Mouse (Mus musculus) liver, embryonic 13.5 days (tissue): ENCODE data around the gene Pigc. TPM values are rescaled to one million over a fixed set of nuclear protein-coding genes. Genes with fewer than 3 reads are reported as not detected.

Experiments used
- ATAC-seq: fragments of 200-750 bp; cut with Nextera tagmentation; 2 replicates; pipeline ENCODE4 v1.8.0; 2017; ENCODE audit warnings: low read depth, mild to moderate bottlenecking, moderate number of reproducible peaks, moderate library complexity
- DNase-seq: peaks from one replicate; pipeline ENCODE4 v3.0.0; 2022
- H3K27ac ChIP-seq: fragments of 300-500 bp; sonication (generic); 2 replicates; pipeline ENCODE4 v1.5.1; 2015; ENCODE audit warnings: moderate library complexity, mild to moderate bottlenecking, inconsistent platforms
- H3K27me3 ChIP-seq: fragments of 300-500 bp; sonication (generic); 2 replicates; pipeline ENCODE4 v1.6.1; 2015; ENCODE audit warnings: mild to moderate bottlenecking, inconsistent platforms
- H3K36me3 ChIP-seq: fragments of 300-500 bp; sonication (generic); 2 replicates; pipeline ENCODE4 v1.6.1; 2015; ENCODE audit warnings: mild to moderate bottlenecking, inconsistent platforms
- H3K4me1 ChIP-seq: fragments of 300-500 bp; sonication (generic); replicated peaks from 2 replicates; pipeline ENCODE4 v1.6.1; 2015; ENCODE audit warnings: inconsistent platforms
- H3K4me2 ChIP-seq: fragments of 300-500 bp; sonication (generic); 2 replicates; pipeline ENCODE4 v1.6.1; 2015; ENCODE audit warnings: inconsistent platforms, mild to moderate bottlenecking, moderate library complexity
- H3K4me3 ChIP-seq: fragments of 300-500 bp; sonication (generic); replicated peaks from 2 replicates; pipeline ENCODE4 v1.5.1; 2015; ENCODE audit warnings: mild to moderate bottlenecking, inconsistent platforms
- H3K9ac ChIP-seq: fragments of 300-500 bp; sonication (generic); 2 replicates; pipeline ENCODE4 v1.6.1; 2015; ENCODE audit warnings: mild to moderate bottlenecking, inconsistent platforms
- H3K9me3 ChIP-seq: fragments of 300-500 bp; sonication (generic); replicated peaks from 2 replicates; pipeline ENCODE4 v1.6.1; 2016; ENCODE audit warnings: inconsistent platforms
- WGBS: fragments of 180-500 bp; shearing (Covaris S2); methylation state at CpG from one replicate; pipeline ENCODE4 v1.1.7; 2015; ENCODE audit not compliant: insufficient replicate concordance; 5-methylcytosine and 5-hydroxymethylcytosine counted together
- polyA plus RNA-seq: library from polyadenylated mRNA; unstranded; fragments of >200 nt; fragmentation: Nextera tagmentation; extraction: Ambion mirVana; gene quantifications from 2 replicates; pipeline ENCODE4 v1.2.1, GENCODE M21; 2015

The Pigc gene
- polyA plus RNA-seq, 1 experiment from 2014 or later: 11.9 TPM

DNA sequence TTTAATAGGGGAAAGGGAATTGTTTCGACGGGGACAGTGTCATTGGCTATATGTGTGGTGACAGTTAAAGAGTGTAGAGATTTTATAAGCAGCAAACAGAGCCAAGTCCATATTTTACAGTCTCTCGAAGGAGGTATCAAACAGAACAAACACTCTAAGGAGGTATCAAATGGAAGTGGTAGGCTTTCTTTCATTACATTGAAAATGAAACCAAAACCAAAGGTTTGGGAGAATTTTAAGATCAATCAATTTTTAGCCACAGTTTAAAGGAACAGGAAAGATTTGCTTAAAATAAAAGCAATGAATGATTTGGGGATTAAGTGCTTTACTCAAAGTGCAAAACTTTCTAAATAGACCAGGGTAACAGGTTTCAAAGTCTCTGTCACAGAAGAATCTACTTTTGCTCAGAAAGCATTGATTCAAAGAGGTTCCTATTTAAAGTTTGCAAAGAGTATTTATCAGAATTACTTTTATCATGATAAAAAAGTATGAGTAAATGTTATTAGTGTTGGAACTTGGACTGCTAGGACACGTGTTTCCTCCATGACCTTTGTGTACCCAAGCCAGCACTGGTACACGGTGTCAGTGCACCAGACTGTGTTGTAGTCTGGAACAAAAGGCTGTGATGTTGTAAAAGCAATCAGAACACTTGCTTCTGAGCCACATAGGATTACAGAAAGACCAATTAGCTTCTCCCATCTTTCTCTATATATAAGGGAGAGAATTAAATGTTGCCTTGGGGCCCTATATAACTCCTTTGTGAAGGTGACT, 17.8 kb upstream of the Pigc start:
- Histone ChIP-seq H3K4me2 (no peak overlapping the region), H3K9ac (no peak overlapping the region), H3K9me3 (no peaks in the 10 kb centered on the region), H3K27me3 (no peaks in the 10 kb centered on the region), H3K27ac (no peak overlapping the region), H3K4me3 (no peak overlapping the region), H3K36me3 (no peaks in the 10 kb centered on the region), H3K4me1 (no peaks in the 10 kb centered on the region)
- no peak for ATAC-seq
- 58% methylated on average over 5 of the region's 5 CpGs for WGBS
- no peak for DNase-seq

DNA sequence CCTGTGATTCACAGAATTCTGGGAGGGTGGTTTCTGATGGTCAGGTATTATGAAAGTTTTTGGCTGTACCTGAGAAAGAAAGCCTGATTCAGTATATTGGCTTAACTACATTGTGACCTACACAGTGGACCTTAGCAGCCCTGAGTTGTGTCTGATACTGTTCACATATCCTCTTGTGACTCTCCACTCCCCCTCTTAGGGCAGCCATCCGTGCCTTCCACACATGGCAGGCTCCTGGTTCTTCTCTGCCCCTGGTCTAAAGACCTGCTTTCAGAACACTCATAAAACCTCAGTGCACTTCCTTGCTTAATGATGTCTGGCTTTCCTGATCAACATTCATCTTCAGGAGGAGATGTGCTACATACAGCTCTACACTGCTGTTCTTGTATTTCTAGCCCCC, 16.4 kb upstream of the Pigc start:
- no peaks in the 10 kb centered on the region for H3K27me3 ChIP-seq
- no peak overlapping the region for H3K4me2 ChIP-seq
- ATAC-seq (no peak), DNase-seq (no peak)
- H3K27ac ChIP-seq: no peak overlapping the region
- no peaks in the 10 kb centered on the region for H3K36me3 ChIP-seq
- WGBS: 37% methylated on average over 1 of the region's 1 CpGs
- no peak overlapping the region for H3K9ac ChIP-seq
- no peak overlapping the region for H3K4me3 ChIP-seq
- H3K9me3 ChIP-seq: no peaks in the 10 kb centered on the region
- H3K4me1 ChIP-seq: no peaks in the 10 kb centered on the region

DNA sequence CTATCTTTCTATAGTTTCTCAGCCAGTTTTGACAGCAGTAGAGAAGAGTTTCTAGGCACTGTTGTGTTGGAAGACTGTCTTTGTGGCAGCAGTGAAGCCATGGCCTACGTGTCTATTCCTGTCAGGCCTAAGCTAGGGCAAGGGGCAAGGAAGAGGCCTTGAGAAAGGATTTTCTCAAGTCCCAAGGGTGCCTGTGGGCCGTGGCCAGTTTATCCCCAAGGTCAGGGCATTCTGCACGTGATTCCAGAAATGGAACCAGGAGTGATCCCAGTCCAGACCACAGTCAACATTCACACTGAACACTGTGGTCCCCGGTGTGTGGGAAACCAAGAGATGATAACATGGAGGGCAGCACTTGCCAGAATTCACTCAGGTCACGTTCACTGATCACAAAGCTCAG, 13.1 kb upstream of the Pigc start:
- no peak overlapping the region for H3K4me3 ChIP-seq
- 53% methylated on average over 5 of the region's 5 CpGs for WGBS
- no peaks in the 10 kb centered on the region for H3K36me3 ChIP-seq
- H3K9ac ChIP-seq: no peak overlapping the region
- DNase-seq: no peak
- H3K27ac ChIP-seq: no peak overlapping the region
- no peak for ATAC-seq
- H3K27me3 ChIP-seq: no peaks in the 10 kb centered on the region
- no peaks in the 10 kb centered on the region for H3K4me1 ChIP-seq
- no peaks in the 10 kb centered on the region for H3K9me3 ChIP-seq
- no peak overlapping the region for H3K4me2 ChIP-seq

DNA sequence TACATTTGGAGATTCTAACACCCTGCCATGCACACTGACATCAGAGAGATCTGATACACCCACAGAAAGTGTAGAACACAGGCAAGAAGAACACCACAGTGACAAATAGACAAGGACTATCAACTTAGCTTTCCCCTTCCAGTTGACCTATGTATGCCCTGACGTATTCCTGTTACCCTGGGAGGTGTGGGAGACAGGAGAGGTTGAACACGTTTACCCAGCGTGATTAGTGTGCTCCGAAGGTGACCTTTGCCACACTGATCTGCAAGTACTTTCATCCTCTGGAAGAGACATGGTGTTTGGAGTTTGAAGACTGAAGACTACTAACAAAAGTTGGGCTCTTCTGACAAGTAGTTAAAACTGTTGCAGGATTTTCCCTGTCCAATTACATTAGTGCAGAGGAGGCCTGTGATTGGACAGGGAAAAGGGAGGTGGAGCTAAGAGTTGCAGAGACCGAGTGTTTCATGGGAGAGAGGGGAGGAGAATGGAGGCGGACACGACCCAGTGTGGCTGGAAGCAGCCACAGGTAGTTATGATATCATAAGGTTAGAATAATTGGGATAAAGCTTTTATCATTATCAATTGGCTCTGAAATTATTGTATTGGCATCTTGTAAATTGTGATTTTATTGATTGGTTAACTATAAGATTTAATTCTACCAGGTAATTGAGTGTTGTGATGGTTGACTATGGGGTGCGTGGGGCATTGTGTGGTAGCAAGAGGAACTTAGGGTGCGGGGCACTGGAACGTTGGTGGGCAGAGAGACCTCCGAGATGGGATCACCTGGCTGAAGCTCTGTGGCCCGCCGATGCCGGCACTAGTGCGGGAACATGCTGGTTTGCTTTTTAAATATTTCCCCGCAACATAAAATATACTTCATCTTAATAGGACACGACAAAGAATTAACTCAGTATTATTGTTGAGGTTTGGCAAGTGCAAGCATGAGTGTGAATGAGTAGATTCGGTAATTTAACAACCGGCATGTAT, 10.7 kb upstream of the Pigc start:
- Histone ChIP-seq H3K27ac (no peak overlapping the region), H3K36me3 (no peaks in the 10 kb centered on the region), H3K4me3 (no peak overlapping the region), H3K4me1 (no peaks in the 10 kb centered on the region), H3K9ac (no peak overlapping the region), H3K9me3 (no peaks in the 10 kb centered on the region), H3K27me3 (no peaks in the 10 kb centered on the region), H3K4me2 (no peak overlapping the region)
- ATAC-seq (no peak), DNase-seq (no peak)
- WGBS: 73% methylated on average over 19 of the region's 19 CpGs

DNA sequence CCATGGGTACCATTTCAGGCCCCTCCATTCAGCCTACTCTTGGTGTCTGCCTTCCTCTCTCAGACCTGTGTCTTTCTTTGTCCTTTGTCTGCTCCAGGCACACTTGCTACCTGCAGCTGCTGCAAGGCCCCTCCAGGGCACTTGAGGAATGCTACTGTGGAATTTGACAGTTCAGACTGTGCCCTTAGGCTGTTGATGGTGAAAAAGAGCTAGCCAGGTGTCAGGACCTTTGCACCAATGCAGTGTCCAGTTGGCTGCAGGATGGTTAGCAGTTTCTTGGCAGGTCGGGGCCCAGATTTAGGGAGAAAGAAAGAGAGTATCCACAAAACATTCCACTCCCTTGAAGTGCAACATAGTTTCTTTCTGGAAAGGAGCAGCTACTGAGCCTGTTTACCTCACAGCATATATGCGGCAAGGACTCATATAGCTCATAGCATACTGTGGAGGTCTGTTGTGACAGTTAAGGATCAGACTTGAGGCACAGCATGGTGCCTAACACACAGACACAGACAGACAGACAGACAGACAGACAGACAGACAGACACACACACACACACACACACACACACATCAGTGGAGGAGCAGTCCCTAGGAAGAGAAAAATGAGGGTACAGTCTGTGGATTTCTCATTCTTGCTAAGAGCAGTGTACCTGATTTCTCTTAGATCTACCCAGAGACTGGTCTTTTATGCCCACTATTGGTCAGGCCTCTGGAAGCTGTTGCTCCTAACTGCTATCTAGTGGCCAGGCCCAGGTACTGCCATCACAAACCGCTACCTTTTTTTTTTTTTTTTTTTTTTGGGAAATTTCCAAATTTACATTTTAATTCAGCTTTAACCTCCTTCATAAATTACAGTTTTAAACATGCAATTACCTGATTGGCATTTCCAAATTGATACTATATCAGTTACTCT, 6.3 kb upstream of the Pigc start:
- Histone ChIP-seq H3K27me3 (peaks cover 7% of the 10 kb centered on the region; the same call in 1 of the 2 replicates), H3K36me3 (no peaks in the 10 kb centered on the region), H3K4me1 (no peaks in the 10 kb centered on the region), H3K4me3 (no peak overlapping the region), H3K9ac (no peak overlapping the region), H3K27ac (no peak overlapping the region; the same call in 1 of the 2 replicates), H3K9me3 (no peaks in the 10 kb centered on the region), H3K4me2 (no peak overlapping the region)
- WGBS: 46% methylated on average over 3 of the region's 3 CpGs
- DNase-seq: no peak
- no peak for ATAC-seq

DNA sequence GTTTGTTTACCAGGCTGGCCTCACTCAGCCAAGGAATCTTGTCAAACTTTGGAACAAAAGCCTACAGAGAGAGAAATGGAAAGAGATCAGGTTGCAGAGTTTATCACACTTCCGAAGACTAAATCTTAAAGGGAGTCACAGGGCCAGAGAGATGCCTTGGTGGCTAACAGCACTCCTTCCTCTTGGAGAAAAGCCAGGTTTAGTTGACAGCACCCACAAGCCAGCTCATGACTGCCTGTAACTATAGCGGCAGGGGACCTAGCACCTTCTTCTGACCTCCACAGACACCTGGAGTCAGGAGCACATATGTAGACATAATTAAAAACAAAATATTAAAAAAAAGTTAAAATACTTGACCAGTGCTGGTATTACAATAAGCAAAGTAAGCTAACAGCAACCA, 1.1 kb upstream of the Pigc start:
- no peak overlapping the region for H3K4me3 ChIP-seq
- no peak for DNase-seq
- H3K4me1 ChIP-seq: peaks cover 18% of the 10 kb centered on the region
- no peak overlapping the region for H3K9ac ChIP-seq
- no peaks in the 10 kb centered on the region for H3K9me3 ChIP-seq
- H3K4me2 ChIP-seq: no peak overlapping the region
- no peak for ATAC-seq
- H3K27ac ChIP-seq: no peak overlapping the region
- peaks cover 10% of the 10 kb centered on the region for H3K36me3 ChIP-seq
- peaks cover 7% of the 10 kb centered on the region; the same call in 1 of the 2 replicates for H3K27me3 ChIP-seq
- 81% methylated on average over 2 of the region's 2 CpGs for WGBS

DNA sequence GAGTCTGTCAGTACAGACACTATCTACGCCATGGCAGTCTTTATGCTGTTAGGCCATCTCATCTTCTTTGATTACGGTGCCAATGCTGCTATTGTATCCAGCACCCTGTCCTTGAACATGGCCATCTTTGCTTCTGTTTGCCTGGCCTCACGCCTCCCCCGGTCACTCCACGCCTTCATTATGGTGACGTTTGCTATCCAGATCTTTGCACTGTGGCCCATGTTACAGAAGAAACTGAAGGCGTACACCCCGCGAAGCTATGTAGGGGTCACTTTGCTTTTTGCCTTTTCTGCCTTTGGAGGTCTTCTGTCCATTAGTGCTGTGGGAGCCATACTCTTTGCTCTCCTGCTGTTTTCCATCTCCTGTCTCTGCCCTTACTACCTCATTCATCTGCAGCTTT, 1.9 kb downstream of the Pigc start:
- no peak overlapping the region for H3K4me3 ChIP-seq
- DNase-seq: no peak
- H3K27ac ChIP-seq: no peak overlapping the region
- H3K9me3 ChIP-seq: no peaks in the 10 kb centered on the region
- peaks cover 36% of the 10 kb centered on the region for H3K4me1 ChIP-seq
- peaks cover 10% of the 10 kb centered on the region for H3K36me3 ChIP-seq
- ATAC-seq: no peak
- WGBS: 88% methylated on average over 9 of the region's 9 CpGs
- peak overlapping the region; percentile 66; the same call in 1 of the 2 replicates for H3K4me2 ChIP-seq
- no peaks in the 10 kb centered on the region; the same call in 1 of the 2 replicates for H3K27me3 ChIP-seq
- no peak overlapping the region for H3K9ac ChIP-seq

DNA sequence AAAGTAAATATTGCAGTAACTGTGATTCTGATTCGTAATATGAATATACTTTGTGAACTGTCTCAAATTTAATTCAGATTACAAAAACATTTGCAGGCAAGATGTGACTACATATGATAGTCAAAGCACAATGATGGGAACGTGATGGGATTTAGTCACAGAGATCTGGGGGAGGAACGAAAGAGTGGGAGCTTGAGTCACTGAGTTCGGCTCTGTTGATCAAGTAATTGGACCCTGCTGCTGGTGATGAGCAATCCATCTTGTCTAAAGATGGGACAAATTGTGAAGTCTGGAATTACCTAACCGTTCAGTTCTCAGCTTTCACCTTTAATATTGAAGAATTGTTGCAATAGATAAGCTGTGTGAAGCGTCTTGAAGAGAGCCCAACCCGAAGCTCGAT, 3.2 kb downstream of the Pigc start:
- H3K4me1 ChIP-seq: peaks cover 41% of the 10 kb centered on the region
- no peaks in the 10 kb centered on the region for H3K9me3 ChIP-seq
- H3K27ac ChIP-seq: no peak overlapping the region
- no peak overlapping the region for H3K4me3 ChIP-seq
- ATAC-seq: no peak
- H3K27me3 ChIP-seq: no peaks in the 10 kb centered on the region; the same call in 1 of the 2 replicates
- no peak for DNase-seq
- 77% methylated on average over 8 of the region's 8 CpGs for WGBS
- H3K4me2 ChIP-seq: no peak overlapping the region
- H3K36me3 ChIP-seq: peaks cover 10% of the 10 kb centered on the region
- no peak overlapping the region for H3K9ac ChIP-seq

DNA sequence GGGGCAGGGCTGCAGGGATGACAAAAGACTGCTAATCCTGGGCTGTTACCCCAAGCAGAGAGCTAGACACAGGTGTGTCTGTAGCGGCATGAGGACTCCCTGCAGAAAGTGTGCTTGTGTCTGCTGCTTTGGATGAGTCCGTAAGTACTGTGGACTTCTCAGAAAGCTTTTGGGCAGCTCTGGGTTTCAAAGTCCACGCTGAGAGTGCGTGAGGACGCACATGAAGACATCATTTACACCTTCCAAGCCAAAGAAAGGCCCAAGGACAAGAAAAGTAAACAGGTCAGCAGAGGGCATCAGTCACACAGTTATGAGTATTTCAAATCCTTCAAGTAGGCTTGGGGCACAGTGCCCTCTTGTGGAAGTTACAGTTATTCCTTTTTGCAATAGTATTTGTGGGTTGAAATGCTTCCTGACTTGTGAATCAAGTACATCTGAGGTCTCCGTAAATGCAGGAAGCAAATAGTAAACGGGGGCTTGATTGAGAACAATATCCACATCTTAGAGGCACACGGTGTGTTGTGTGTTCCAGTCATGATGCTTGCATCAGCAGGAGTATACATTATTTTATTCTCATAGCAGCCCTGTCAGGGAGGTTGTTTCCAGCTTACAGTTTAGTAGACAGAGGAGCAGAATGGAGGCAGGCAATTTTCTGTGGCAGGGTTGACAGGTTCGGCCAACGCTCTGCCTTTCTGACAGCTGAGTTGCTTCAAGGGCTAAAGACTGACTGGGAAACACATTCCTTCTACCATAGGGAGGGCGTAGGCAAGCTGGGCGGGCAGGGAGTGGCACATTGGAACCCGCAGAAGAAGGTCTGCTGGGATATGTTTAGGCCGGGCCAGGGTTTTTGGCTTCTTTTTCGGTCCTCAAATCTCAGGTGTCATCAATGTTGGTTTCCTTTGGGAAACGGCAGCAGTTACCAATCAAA, 7.5 kb downstream of the Pigc start:
- H3K36me3 ChIP-seq: no peaks in the 10 kb centered on the region
- no peaks in the 10 kb centered on the region for H3K27me3 ChIP-seq
- H3K9me3 ChIP-seq: no peaks in the 10 kb centered on the region
- ATAC-seq (peak; percentile 70), DNase-seq (peak; percentile 70)
- H3K4me1 ChIP-seq: peaks cover 22% of the 10 kb centered on the region
- H3K27ac ChIP-seq: no peak overlapping the region; the same call in 1 of the 2 replicates
- H3K4me3 ChIP-seq: no peak overlapping the region
- WGBS: 39% methylated on average over 16 of the region's 16 CpGs
- no peak overlapping the region for H3K4me2 ChIP-seq
- no peak overlapping the region for H3K9ac ChIP-seq

DNA sequence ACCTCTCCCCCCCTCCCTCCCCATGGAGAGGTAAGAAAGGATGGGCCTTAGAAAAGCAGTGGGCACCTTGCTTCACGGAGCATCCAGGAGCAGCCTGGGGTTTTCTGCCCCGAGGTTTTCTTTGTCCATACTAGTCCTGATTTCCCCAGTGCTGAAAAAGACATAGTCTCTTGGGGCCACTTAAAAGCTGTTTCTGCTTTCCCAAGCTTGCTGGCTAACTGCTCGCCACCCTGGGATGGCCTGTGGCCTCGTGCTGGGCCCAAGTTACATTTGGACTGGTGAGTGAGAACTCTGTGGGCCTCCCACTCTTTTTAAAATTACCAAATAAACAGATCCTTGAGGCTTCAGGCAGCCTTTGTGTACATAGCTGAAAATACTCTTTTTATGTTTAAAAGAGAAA, 8.3 kb downstream of the Pigc start:
- WGBS: 71% methylated on average over 4 of the region's 4 CpGs
- H3K36me3 ChIP-seq: no peaks in the 10 kb centered on the region
- no peak overlapping the region for H3K4me3 ChIP-seq
- no peaks in the 10 kb centered on the region for H3K9me3 ChIP-seq
- no peak overlapping the region for H3K4me2 ChIP-seq
- no peak overlapping the region for H3K9ac ChIP-seq
- H3K27me3 ChIP-seq: no peaks in the 10 kb centered on the region
- DNase-seq: no peak
- H3K27ac ChIP-seq: no peak overlapping the region
- H3K4me1 ChIP-seq: peaks cover 22% of the 10 kb centered on the region
- no peak for ATAC-seq
